Mouse (Mus musculus) limb, embryonic 14.5 days (tissue): ENCODE data around the gene Vps37d. TPM values are rescaled to one million over a fixed set of nuclear protein-coding genes. Genes with fewer than 3 reads are reported as not detected.
"Not testable (repeated sequence)": the region's sequence is repeated elsewhere in the genome, so short reads cannot be mapped to it uniquely, and the experiment has no call there.

Source experiments
- ATAC-seq: fragments of 200-750 bp; cut with Nextera tagmentation; 2 replicates; pipeline ENCODE4 v1.8.0; 2017; ENCODE audit warnings: low read depth, moderate number of reproducible peaks, moderate TSS enrichment; ENCODE audit not compliant: low FRiP score
- DNase-seq: peaks from one replicate; pipeline ENCODE4 v3.0.0-alpha.2; 2015; ENCODE audit warnings: low spot score
- H3K27ac ChIP-seq: fragments of 300-500 bp; sonication (generic); replicated peaks from 2 replicates; pipeline ENCODE4 v1.5.1; 2014; ENCODE audit warnings: low read depth, mild to moderate bottlenecking, low read length, moderate library complexity, mixed read lengths
- H3K27me3 ChIP-seq: fragments of 300-500 bp; sonication (generic); 2 replicates; pipeline ENCODE4 v1.6.1; 2014; ENCODE audit warnings: low read length, mixed read lengths; ENCODE audit not compliant: control insufficient read depth, insufficient read depth
- H3K36me3 ChIP-seq: fragments of 300-500 bp; sonication (generic); 2 replicates; pipeline ENCODE4 v1.6.1; 2014; ENCODE audit warnings: mild to moderate bottlenecking, low read length, moderate library complexity, mixed read lengths; ENCODE audit not compliant: control insufficient read depth, insufficient read depth
- H3K4me1 ChIP-seq: fragments of 300-500 bp; sonication (generic); 2 replicates; pipeline ENCODE4 v1.6.1; 2014; ENCODE audit warnings: antibody characterized with exemption, low read length, mixed read lengths; ENCODE audit not compliant: control insufficient read depth, insufficient read depth
- H3K4me2 ChIP-seq: fragments of 300-500 bp; sonication (generic); replicated peaks from 2 replicates; pipeline ENCODE4 v1.6.1; 2014; ENCODE audit warnings: low read depth, mild to moderate bottlenecking, low read length, moderate library complexity; ENCODE audit not compliant: severe bottlenecking
- H3K4me3 ChIP-seq: fragments of 300-500 bp; sonication (generic); replicated peaks from 2 replicates; pipeline ENCODE4 v1.5.1; 2014; ENCODE audit warnings: low read length
- H3K9ac ChIP-seq: fragments of 300-500 bp; sonication (generic); 2 replicates; pipeline ENCODE4 v1.6.1; 2014; ENCODE audit warnings: mild to moderate bottlenecking, low read depth, low read length, moderate library complexity; ENCODE audit not compliant: severe bottlenecking
- H3K9me3 ChIP-seq: fragments of 300-500 bp; sonication (generic); 2 replicates; pipeline ENCODE4 v1.6.1; 2016; ENCODE audit warnings: low read length; ENCODE audit not compliant: control insufficient read depth
- POLR2A ChIP-seq: fragments of 200-500 bp; IDR thresholded peaks from 2 replicates; pipeline ENCODE4 v1.8.0; 2012; ENCODE audit warnings: inconsistent platforms, mild to moderate bottlenecking, moderate library complexity, borderline replicate concordance; ENCODE audit not compliant: insufficient read depth, insufficient read length; ENCODE audit errors: extremely low read depth
- WGBS: fragments of 180-500 bp; shearing (Covaris S2); extraction: QIAGEN DNeasy Blood & Tissue Kit; methylation state at CpG from one replicate; pipeline ENCODE4 v1.1.7; 2014; 5-methylcytosine and 5-hydroxymethylcytosine counted together
- polyA plus RNA-seq, 2 experiments: library from polyadenylated mRNA; depleted of rRNA in 1 of 2; stranded (reverse) in 1 of 2; unstranded in 1 of 2; fragments of >200 nt; fragmentation: Nextera tagmentation in 1 of 2; extraction: Ambion mirVana in 1 of 2; gene quantifications; 2 replicates each; pipeline versions ENCODE4 v1.2.1 to v1.2.3; 2012 to 2014

The Vps37d gene
- polyA plus RNA-seq, 2 experiments, result 10.7 to 24.5 TPM

DNA sequence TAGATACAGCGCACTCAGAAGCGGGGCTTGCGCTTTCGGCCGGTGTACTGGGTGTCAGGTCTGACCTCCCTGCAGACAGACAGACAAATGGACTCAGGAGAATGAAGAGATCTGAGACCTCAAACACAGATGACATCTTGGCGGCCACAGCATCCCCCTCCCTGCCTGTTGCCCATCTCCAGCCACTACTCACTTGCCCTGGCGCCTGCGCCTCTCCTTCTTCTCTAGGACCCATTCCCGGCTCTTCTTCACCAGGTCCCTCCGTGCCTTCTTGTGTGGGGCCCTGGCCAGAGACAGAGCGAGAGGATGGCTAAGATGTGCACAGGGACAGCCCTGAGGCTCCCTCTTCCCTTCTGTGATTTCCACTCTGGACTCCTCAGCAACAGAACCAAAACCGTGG is 24.7 kb downstream of the Vps37d start:
- DNase-seq, result no peak
- WGBS, result 92% methylated on average over 12 of the region's 12 CpGs
- TF ChIP-seq POLR2A, result no peak
- no peak for ATAC-seq
- H3K27me3 ChIP-seq, result no peaks in the 10 kb centered on the region
- no peak overlapping the region for H3K4me3 ChIP-seq
- no peaks in the 10 kb centered on the region for H3K4me1 ChIP-seq
- H3K36me3 ChIP-seq, result peaks cover 76% of the 10 kb centered on the region
- H3K9ac ChIP-seq, result no peak overlapping the region
- no peak overlapping the region for H3K4me2 ChIP-seq
- H3K9me3 ChIP-seq, result no peaks in the 10 kb centered on the region
- H3K27ac ChIP-seq, result no peak overlapping the region

GRCm38 (mm10) chr5:135049268-135049667 is 28.8 kb downstream of the Vps37d start:
- not testable (repeated sequence) for H3K27ac ChIP-seq, H3K4me2 ChIP-seq, H3K9me3 ChIP-seq, DNase-seq, H3K27me3 ChIP-seq, H3K9ac ChIP-seq, ATAC-seq, H3K4me3 ChIP-seq, H3K4me1 ChIP-seq
- 83% methylated on average over 5 of the region's 6 CpGs for WGBS
- H3K36me3 ChIP-seq, result peaks cover 69% of the 10 kb centered on the region

DNA sequence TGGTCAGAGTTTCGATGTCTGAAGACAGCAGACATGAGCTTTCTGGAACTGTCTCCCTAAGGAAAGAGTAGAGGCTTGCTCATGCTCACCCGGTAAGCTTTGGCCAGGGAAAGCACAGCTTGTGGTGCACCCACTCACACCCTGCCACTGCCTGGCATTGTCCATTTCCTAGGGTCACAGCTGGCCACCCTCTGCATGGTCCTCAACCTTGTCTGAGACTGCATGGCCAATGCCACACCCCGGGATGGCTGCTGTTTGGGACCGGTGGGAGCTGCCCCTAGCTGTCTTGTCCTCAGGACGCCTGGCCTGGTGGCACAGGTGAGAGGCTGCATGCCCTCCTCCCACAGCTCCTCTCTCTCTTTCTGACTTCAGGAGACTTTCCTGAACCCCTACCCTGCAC is 29.5 kb downstream of the Vps37d start:
- no peak overlapping the region for H3K4me3 ChIP-seq
- no peak for TF ChIP-seq POLR2A
- peaks cover 67% of the 10 kb centered on the region for H3K36me3 ChIP-seq
- no peak overlapping the region for H3K27ac ChIP-seq
- DNase-seq (no peak), ATAC-seq (no peak)
- H3K4me1 ChIP-seq, result no peaks in the 10 kb centered on the region
- no peaks in the 10 kb centered on the region for H3K27me3 ChIP-seq
- H3K9me3 ChIP-seq, result no peaks in the 10 kb centered on the region
- WGBS, result 94% methylated on average over 5 of the region's 5 CpGs
- no peak overlapping the region for H3K4me2 ChIP-seq
- no peak overlapping the region for H3K9ac ChIP-seq

GRCm38 (mm10) chr5:135044575-135044974 is 33.5 kb downstream of the Vps37d start:
- Histone ChIP-seq H3K36me3 (peaks cover 52% of the 10 kb centered on the region), H3K4me1 (no peaks in the 10 kb centered on the region), H3K4me2 (no peak overlapping the region), H3K27ac (no peak overlapping the region), H3K27me3 (no peaks in the 10 kb centered on the region), H3K4me3 (no peak overlapping the region), H3K9me3 (no peaks in the 10 kb centered on the region), H3K9ac (no peak overlapping the region)
- DNase-seq, result no peak
- WGBS, result 92% methylated on average over 3 of the region's 3 CpGs
- no peak for TF ChIP-seq POLR2A
- no peak for ATAC-seq

DNA sequence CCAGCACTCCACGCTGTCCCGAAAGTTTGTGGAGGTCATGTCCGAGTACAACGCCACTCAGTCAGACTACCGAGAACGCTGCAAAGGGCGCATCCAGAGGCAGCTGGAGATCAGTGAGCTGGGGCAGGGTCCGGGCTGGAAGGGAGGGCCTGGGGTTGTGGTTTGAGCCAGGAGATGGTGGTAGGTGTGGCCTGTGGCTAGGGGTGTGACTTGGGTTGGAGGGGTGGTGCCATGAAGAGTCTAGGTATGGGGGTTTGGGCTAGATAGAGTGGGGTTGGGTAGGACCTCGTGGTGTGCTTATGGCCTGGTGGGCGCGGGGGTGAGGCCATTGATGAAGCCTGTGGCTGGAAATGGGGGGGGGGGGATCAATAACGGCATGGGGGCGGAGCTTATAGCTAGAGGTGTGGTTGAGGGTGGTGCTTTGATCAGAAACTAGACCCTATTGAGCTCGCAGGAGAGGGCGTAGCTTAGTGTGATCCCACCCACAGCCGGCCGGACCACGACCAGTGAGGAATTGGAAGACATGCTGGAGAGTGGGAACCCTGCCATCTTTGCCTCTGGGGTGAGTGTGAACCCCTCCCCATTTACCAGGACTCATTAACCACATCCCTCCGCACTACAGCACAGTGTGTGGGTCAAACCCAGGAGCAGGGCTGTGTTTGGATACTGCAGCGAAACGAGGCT is 35.8 kb downstream of the Vps37d start:
- no peak for ATAC-seq
- TF ChIP-seq POLR2A, result no peak

GRCm38 (mm10) chr5:135040777-135041176 is 37.3 kb downstream of the Vps37d start:
- Histone ChIP-seq H3K9me3 (no peaks in the 10 kb centered on the region), H3K4me1 (no peaks in the 10 kb centered on the region), H3K4me3 (no peak overlapping the region), H3K27ac (no peak overlapping the region), H3K9ac (no peak overlapping the region), H3K36me3 (peaks cover 49% of the 10 kb centered on the region), H3K27me3 (no peaks in the 10 kb centered on the region), H3K4me2 (no peak overlapping the region)
- DNase-seq, result no peak
- ATAC-seq, result no peak
- TF ChIP-seq POLR2A, result no peak
- WGBS, result 77% methylated on average over 11 of the region's 11 CpGs

More for the DNA sequence above, 35.8 kb downstream of the Vps37d start:
- H3K4me2 ChIP-seq, result no peak overlapping the region
- H3K4me3 ChIP-seq, result no peak overlapping the region
- H3K36me3 ChIP-seq, result peaks cover 55% of the 10 kb centered on the region
- H3K9me3 ChIP-seq, result no peaks in the 10 kb centered on the region
- WGBS, result 32% methylated on average over 21 of the region's 21 CpGs
- no peak for DNase-seq
- H3K27ac ChIP-seq, result no peak overlapping the region
- no peaks in the 10 kb centered on the region for H3K27me3 ChIP-seq
- H3K9ac ChIP-seq, result no peak overlapping the region
- H3K4me1 ChIP-seq, result no peaks in the 10 kb centered on the region
